Mouse (Mus musculus) CH12.LX (cell line): Measurements from ENCODE around the gene Gm572.

ENCODE experiments used
- CTCF ChIP-seq, 2 experiments: IDR thresholded peaks in 1 of 2; conservative IDR thresholded peaks in 1 of 2; 2 replicates each; pipeline ENCODE4 v1.5.1; 2011 to 2012; ENCODE audit warnings: low read depth in 2 of 2, low read length in 2 of 2, improper control_type of control experiment in 1 of 2, inconsistent platforms in 1 of 2, mild to moderate bottlenecking in 1 of 2, moderate library complexity in 1 of 2
- EP300 ChIP-seq: IDR thresholded peaks from 2 replicates; pipeline ENCODE4 v1.6.1; 2011; ENCODE audit warnings: low read length, improper control_type of control experiment
- MAX ChIP-seq: IDR thresholded peaks from 2 replicates; pipeline ENCODE4 v1.6.1; 2011; ENCODE audit warnings: low read length, improper control_type of control experiment
- POLR2A ChIP-seq: IDR thresholded peaks from 2 replicates; pipeline ENCODE4 v1.6.1; 2011; ENCODE audit warnings: low read depth, mild to moderate bottlenecking, improper control_type of control experiment, low read length
- RAD21 ChIP-seq: IDR thresholded peaks from 2 replicates; pipeline ENCODE4 v1.6.1; 2011; ENCODE audit warnings: low read depth, mild to moderate bottlenecking, low read length, improper control_type of control experiment, moderate library complexity
- RCOR1 ChIP-seq: conservative IDR thresholded peaks from 2 replicates; pipeline ENCODE4 v1.6.1; 2012; ENCODE audit warnings: low read depth, mild to moderate bottlenecking, inconsistent platforms, low read length, improper control_type of control experiment
- SMC3 ChIP-seq: IDR thresholded peaks from 2 replicates; pipeline ENCODE4 v1.6.1; 2011; ENCODE audit warnings: low read depth, low read length, improper control_type of control experiment
- TCF12 ChIP-seq: IDR thresholded peaks from 2 replicates; pipeline ENCODE4 v1.6.1; 2014; ENCODE audit warnings: low read depth, mild to moderate bottlenecking, inconsistent platforms, low read length, improper control_type of control experiment

GRCm38 (mm10) chr4:148654701-148655398, 11.7 kb downstream of the Gm572 start:
- TF ChIP-seq POLR2A (no peak), TCF12 (no peak), MAX (no peak), EP300 (no peak), RCOR1 (no peak), CTCF (conservative IDR thresholded peaks at IDR 0.05 in 1 of 2, IDR thresholded peaks at IDR 0.05 in 1 of 2; ENCODE audit: low read depth in 2 of 2, low read length in 2 of 2) (peak; percentile 21 to 61; a peak in 3 of 4 replicates), RAD21 (peak; percentile 50), SMC3 (no peak)
